Mouse (Mus musculus): ENCODE data around the gene Tprn.
A peak's percentile ranks its signal among the peaks of the same experiment; 100 is the strongest.
"Not testable (repeated sequence)": the region's sequence is repeated elsewhere in the genome, so short reads cannot be mapped to it uniquely, and the experiment has no call there.

The Tprn gene

DNA sequence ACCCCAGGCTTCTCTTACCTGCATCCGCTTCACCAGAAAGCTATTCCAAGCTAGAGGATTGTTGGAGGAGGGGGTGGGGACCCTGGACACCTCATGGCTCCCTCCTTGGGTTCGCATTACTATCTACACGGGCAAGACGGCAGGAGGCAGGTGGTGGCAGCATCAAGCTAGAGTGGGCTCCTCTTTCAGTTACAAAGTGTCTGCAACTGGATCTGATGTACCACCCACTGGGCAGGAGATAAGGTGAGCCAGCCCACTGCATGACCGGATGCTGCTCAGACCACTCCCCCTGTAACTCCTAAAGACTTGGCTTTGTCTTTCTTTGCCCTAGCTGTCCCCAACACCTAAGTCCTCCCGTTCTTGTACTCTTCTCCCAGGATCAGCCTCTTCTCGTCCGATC, 25.8 kb upstream of the Tprn start, which contains the start of gene Rnf224:
TSS of gene Rnf224 (minus strand) at position 174 of the 400 bp plus-strand sequence.
- no peak for DNase-seq (ENCODE audit: low read depth, low spot score)

GRCm38 (mm10) chr2:25237522-25237921, 24.9 kb upstream of the Tprn start:
- DNase-seq (ENCODE audit: low read depth, low spot score): no peak

GRCm38 (mm10) chr2:25238106-25238505, 24.3 kb upstream of the Tprn start:
- no peak for DNase-seq (ENCODE audit: low read depth, low spot score)

DNA sequence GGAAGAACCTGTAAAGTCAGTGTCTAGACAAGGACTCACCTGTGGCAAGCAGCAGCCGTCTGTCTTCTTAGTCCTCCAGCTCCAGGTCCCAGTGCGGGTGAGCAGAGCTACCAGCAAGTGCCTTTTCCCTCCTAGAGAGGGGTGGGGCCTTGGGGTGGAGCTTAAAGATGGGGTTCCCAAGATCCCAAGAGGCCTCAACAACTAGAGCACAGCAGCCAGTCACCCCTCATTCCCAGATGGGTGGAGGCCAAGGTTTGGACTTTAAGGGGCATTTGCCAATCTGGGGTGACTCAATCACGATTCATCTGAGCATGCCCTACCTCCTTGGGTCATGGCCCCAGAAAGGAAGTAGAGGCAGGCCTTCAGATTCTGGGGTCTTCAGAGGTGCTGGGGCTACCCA, 22.7 kb upstream of the Tprn start:
- DNase-seq (ENCODE audit: low read depth, low spot score): no peak

DNA sequence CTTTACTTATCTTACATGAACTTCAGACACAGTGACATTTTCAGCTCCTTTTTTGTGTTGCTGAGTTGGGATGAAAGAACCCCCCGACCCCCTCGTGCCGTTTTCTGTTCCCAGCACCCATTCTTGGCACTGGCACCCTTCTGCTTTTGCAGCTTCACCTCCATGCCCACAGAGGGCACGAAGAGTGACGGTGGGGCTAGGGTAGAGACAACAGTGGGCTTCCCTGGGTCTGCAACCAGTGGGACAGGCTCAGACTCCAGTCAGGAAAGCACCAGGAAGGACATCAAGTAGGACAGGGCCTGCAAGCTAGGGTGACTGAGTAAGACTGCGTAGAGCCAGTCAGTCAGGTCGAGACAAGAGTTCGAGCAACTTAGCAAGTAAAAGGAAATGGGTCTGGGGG, 22.1 kb upstream of the Tprn start:
- no peak for DNase-seq (ENCODE audit: low read depth, low spot score)

GRCm38 (mm10) chr2:25240723-25241437, 21.5 kb upstream of the Tprn start:
- peak; percentile 59 for DNase-seq (ENCODE audit: low read depth, low spot score)

GRCm38 (mm10) chr2:25241438-25241775, 21.0 kb upstream of the Tprn start:
- DNase-seq (ENCODE audit: low read depth, low spot score): no peak

- no peak for DNase-seq (ENCODE audit: low read depth, low spot score)
Measured at GRCm38 (mm10) chr2:25242101-25242506, 20.3 kb upstream of the Tprn start, which contains the start of the genes Rnf208 and Cysrt1. Gene Rnf208, plus strand, starts transcription at chr2:25242255. Gene Cysrt1, minus strand, starts transcription at chr2:25242452.

GRCm38 (mm10) chr2:25243342-25243741, 19.1 kb upstream of the Tprn start:
- DNase-seq (ENCODE audit: low read depth, low spot score): no peak

DNA sequence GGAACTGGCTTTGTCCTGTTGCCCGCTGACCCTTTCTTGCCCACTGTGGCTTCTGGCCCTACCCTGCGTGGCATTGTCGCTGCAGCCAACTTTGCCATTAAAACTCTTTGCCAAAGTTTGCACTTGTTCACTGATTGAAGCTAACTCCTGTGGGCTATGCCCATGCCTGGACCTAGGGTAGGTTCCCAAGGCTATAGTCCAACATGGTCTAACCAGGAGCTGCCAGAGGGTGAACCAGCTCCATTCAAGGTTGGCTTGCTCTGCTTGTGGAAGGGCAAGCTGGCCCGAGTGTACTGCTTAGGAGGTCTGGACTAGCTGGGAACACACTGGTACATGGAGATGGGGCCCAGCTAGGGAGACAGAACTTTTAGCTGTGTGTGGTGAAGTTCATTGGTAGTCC, 18.3 kb upstream of the Tprn start:
- no peak for DNase-seq (ENCODE audit: low read depth, low spot score)

DNA sequence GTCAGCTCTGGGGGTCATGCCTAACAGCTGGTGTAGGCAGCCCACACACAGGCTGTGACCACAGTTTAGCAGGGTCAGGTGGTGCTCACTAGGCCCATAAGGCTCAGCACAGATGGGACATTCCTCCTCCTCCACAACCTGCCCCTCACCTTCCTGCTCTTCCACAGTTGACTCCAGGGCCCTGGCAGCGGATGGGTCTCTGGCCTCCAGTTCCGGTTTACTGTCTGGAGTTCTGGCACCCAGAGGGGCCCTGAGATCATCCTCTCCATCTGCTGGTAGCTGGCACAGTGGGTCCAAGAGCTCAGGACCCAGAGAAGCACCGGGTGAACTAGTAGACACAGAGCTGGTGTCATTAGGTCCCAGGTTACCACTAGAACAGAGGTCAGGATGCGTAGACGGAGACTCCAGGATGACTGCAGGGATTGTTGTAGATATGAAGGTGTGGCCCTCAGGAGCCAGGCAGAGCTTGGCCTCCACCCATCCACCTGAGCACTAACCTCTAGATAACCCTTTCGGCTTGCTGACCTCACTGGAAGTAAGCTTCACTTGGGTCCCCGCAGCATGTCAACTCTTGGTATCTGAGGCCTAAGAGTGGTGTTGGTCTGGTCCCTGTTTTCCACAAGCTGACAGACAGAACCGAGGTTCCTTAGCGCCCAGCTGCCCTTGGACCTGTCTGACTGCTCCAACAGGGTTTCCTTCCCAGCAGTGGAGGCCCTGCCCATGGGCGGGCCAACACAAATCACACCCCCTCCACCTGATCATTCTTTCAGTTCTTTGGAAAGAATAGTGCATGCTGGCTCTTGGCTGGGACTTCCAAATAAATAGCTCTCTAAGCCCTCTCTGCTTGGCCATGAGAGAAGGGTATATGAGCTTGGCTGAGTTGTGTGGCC, 16.0 kb upstream of the Tprn start, which contains the start of gene AL732309.1:
TSS of gene AL732309.1 (minus strand) at position 681 of the 890 bp plus-strand sequence.
- DNase-seq (ENCODE audit: low read depth, low spot score): no peak

DNA sequence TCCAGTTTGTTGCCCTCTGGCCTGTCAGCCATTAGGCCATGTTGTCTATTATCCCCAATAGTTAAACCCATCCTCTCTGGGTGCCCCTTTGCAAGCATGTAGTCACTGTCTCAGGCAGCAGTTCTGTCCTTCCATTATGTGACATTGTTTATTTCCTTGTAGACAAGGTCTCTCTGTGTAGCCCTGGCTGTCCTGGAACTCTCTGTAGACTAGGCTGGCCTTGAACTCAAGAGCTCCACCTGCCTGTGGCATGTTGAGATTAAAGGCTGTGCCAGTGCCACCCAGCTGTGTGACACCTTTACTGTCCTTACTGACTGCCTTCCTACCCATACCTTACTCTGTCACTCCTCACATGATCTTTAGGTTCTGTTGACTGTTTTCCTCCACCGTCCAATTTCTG, 10.1 kb upstream of the Tprn start:
- DNase-seq (ENCODE audit: low read depth, low spot score): no peak

- DNase-seq (ENCODE audit: low read depth, low spot score): peak; percentile 86
Measured at GRCm38 (mm10) chr2:25255284-25255779, 7.1 kb upstream of the Tprn start, which contains the start of gene Tmem203. Gene Tmem203, plus strand, starts transcription at chr2:25255439.

- not testable (repeated sequence) for DNase-seq (ENCODE audit: low read depth, low spot score)
Measured at GRCm38 (mm10) chr2:25256443-25257109, 5.8 kb upstream of the Tprn start.

- not testable (repeated sequence) for DNase-seq (ENCODE audit: low read depth, low spot score)
Measured at GRCm38 (mm10) chr2:25257250-25257649, 5.2 kb upstream of the Tprn start.

GRCm38 (mm10) chr2:25258887-25259286, 3.5 kb upstream of the Tprn start:
- DNase-seq (ENCODE audit: low read depth, low spot score): no peak

DNA sequence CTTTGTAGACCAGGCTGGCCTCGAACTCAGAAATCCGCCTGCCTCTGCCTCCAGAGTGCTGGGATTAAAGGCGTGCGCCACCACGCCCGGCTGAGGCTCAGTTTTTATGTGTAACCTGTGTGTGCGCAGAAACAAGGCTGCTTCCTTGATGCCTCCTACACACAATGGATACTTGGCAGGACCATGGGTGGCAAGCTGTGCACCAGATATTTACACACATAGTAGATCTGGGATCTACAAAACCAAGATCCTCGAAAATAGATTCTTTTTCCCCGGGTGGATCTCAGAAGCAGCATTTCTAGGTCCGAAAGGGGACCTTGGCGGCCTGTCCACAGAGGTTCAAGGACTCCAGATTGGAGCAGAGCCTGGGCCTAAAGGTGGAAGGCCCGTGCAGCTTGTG, 548 bp upstream of the Tprn start:
- no peak for DNase-seq (ENCODE audit: low read depth, low spot score)

DNA sequence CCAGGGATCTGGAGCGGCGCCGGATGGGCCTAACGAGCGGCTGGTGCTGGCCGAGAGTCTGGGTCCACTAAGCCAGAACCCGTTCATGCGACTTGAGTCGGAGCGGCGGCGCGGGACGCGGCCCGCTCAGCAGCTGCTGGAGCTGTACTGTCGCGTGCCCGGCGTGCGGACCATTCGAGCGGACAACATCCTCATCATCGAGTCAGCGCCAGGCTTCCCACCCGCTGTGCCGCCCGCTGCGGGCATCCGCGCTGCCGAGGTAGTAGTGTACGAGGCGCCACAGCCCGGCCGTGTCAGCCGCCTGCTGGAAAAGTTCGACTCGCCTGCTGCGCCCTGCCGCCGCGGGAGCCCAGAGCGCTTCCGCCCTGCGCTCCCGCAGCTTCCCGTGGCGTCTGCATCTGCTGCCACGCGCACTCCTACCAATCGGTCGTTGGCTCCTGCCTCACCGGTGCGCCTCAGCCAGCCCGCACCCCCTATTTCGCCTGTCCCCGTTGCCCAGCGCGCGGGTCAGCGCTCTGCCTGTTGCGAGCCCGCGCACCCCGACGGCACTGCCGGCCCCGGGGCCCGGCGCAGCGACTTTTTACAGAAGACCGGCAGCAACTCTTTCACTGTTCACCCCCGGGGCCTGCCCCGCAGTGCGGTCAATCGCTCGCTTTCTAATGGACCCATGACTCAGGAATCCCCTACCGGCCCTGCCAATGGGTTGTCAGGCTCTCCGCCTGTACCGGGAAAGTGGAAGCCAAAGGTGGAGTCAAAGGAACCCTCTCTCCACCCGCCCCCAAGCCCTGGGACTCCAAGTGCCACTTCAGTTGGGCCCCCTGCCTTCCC, 591 bp downstream of the Tprn start:
- DNase-seq (ENCODE audit: low read depth, low spot score): no peak

DNA sequence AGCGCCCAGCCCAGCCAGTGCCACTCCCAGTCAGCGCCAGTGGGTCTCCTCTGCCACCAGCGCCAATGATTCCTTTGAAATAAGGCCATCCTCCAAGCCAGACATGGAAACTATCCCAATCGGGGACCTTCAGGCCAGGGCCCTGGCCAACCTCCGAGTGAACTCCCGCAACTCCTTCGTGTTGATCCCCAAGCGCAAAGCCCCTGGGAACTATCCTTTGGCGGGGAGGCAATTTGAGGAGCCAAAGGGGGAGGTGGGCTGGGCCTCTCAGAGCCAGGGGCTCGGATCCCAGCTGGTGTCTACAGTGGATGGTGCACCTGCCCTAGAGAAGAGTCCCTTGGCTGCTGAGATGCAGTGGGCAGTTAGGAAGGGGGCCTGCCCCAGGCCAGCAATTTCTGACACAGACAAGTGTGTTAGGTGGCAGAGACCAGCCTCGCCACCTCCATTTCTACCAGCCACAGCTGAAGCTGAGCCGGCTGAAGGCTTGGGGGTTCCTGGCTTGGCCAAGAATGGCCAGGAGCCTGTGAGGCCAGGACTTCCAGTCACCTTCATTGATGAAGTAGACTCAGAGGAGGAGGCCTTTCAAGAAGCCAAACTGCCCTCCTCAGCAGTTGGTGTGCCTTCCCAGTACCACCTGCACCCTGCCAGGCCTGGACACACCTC, 1.3 kb downstream of the Tprn start:
- no peak for DNase-seq (ENCODE audit: low read depth, low spot score)

GRCm38 (mm10) chr2:25264286-25264660, 1.9 kb downstream of the Tprn start:
- DNase-seq (ENCODE audit: low read depth, low spot score): no peak

All from embryo, embryonic 11.5 days (tissue).